Mouse (Mus musculus) liver, postnatal 0 days (tissue): ENCODE measurements around the gene Wnt5b.

Experiments used
- CTCF ChIP-seq: sonication (generic); IDR thresholded peaks from 2 replicates; pipeline ENCODE4 v1.5.1; 2016; ENCODE audit warnings: antibody characterized with exemption, low read depth
- EP300 ChIP-seq: IDR thresholded peaks from 2 replicates; pipeline ENCODE4 v1.6.1; 2016; ENCODE audit warnings: antibody characterized with exemption, low read depth, mild to moderate bottlenecking

DNA sequence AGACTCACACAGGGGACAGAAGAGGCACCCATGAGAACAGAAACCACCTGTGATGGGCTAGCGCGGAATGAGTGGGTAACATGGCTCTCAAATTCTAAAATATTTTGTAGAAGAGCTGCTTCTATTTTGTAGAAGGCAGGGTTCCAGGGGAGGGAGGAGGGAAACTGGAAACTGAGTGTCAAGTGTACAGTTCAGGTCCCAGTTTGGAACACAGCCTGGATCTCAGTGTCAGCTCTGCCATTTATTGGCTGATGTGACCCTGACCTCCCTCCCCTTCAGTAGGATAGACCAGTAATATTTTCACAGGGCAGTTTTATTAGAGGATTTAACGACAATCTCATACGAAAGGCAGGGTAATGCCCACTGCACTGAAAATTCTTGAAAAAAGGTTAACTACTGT is 32.6 kb upstream of the Wnt5b start:
- TF ChIP-seq CTCF (no peak), EP300 (no peak)
